Mouse (Mus musculus) heart, adult 18-20 months (tissue): ENCODE results near the gene Lin7a. TPM values are rescaled to one million over a fixed set of nuclear protein-coding genes. Genes with fewer than 3 reads are reported as not detected.

Experiments used
- DNase-seq, 2 experiments: peaks; one replicate each; pipeline ENCODE4 v3.0.0; 2021 to 2022; ENCODE audit warnings: mixed read lengths in 1 of 2
- total RNA-seq, 2 experiments: library from RNA; stranded (reverse); gene quantifications; 2 replicates each; pipeline ENCODE4 v1.2.3; 2021

The Lin7a gene
- total RNA-seq, 2 experiments from 2014 or later: 1.2 to 1.5 TPM

GRCm38 (mm10) chr10:107323865-107324264 is 52.4 kb downstream of the Lin7a start:
- DNase-seq: no peak

- DNase-seq: no peak
These were observed 54.1 kb downstream of the Lin7a start for GRCm38 (mm10) chr10:107325558-107325957.

- DNase-seq: no peak
These were observed 68.0 kb downstream of the Lin7a start for GRCm38 (mm10) chr10:107339524-107339923.

- DNase-seq: no peak
These were observed 69.7 kb downstream of the Lin7a start for GRCm38 (mm10) chr10:107341151-107341550.

GRCm38 (mm10) chr10:107344200-107344599 is 72.7 kb downstream of the Lin7a start:
- no peak for DNase-seq

GRCm38 (mm10) chr10:107347842-107348241 is 76.4 kb downstream of the Lin7a start:
- DNase-seq: no peak

GRCm38 (mm10) chr10:107351696-107352485 is 80.4 kb downstream of the Lin7a start:
- DNase-seq: no peak

GRCm38 (mm10) chr10:107353483-107353882 is 82.0 kb downstream of the Lin7a start:
- no peak for DNase-seq

- no peak for DNase-seq
These were observed 87.1 kb downstream of the Lin7a start for GRCm38 (mm10) chr10:107358443-107359040.

- peak in 1 of 2 experiments; percentile 1 for DNase-seq
These were observed 87.8 kb downstream of the Lin7a start for GRCm38 (mm10) chr10:107359296-107359695.

GRCm38 (mm10) chr10:107361546-107361945 is 90.1 kb downstream of the Lin7a start:
- DNase-seq: peak; percentile 53 to 76

GRCm38 (mm10) chr10:107362026-107362425 is 90.5 kb downstream of the Lin7a start:
- no peak for DNase-seq

- DNase-seq: no peak
These were observed 91.7 kb downstream of the Lin7a start for GRCm38 (mm10) chr10:107363049-107363816.

GRCm38 (mm10) chr10:107377218-107377617 is 105.7 kb downstream of the Lin7a start:
- DNase-seq: peak in 1 of 2 experiments; percentile 10

GRCm38 (mm10) chr10:107381143-107381746 is 109.8 kb downstream of the Lin7a start:
- DNase-seq: no peak

GRCm38 (mm10) chr10:107383825-107384224 is 112.3 kb downstream of the Lin7a start:
- no peak for DNase-seq

GRCm38 (mm10) chr10:107389505-107389904 is 118.0 kb downstream of the Lin7a start:
- DNase-seq: peak; percentile 11 to 51

- no peak for DNase-seq
These were observed 133.9 kb downstream of the Lin7a start for GRCm38 (mm10) chr10:107405347-107405746.

- DNase-seq: no peak
These were observed 146.8 kb downstream of the Lin7a start for GRCm38 (mm10) chr10:107418306-107418705.

- DNase-seq: no peak
These were observed 165.5 kb downstream of the Lin7a start for GRCm38 (mm10) chr10:107436967-107437366.

- peak; percentile 3 to 55 for DNase-seq
These were observed 171.3 kb downstream of the Lin7a start for GRCm38 (mm10) chr10:107442781-107443180.
